Mouse (Mus musculus) embryo, embryonic 10.5 days (tissue): ENCODE measurements at regions not wholly inside any gene's neighbourhood (a gene's known extent, or its start where the extent isn't known, plus 50 kb on each side); places are given as distances from the start of the nearest gene placed in this dataset.
A peak's percentile ranks its signal among the peaks of the same experiment; 100 is the strongest.

Experiments used
- DNase-seq: peaks from one replicate; pipeline ENCODE4 v3.0.0-alpha.2; 2015; ENCODE audit warnings: low spot score

- no peak for DNase-seq
Measured at GRCm38 (mm10) chr5:106392213-106392612, 65.8 kb downstream of the Barhl2 start.

- no peak for DNase-seq
Measured at GRCm38 (mm10) chr5:106386621-106387020, 71.3 kb downstream of the Barhl2 start.

GRCm38 (mm10) chr5:106385838-106386237, 72.1 kb downstream of the Barhl2 start:
- no peak for DNase-seq

GRCm38 (mm10) chr5:106385219-106385618, 72.7 kb downstream of the Barhl2 start:
- no peak for DNase-seq

- no peak for DNase-seq
Measured at GRCm38 (mm10) chr5:106384138-106384770, 73.7 kb downstream of the Barhl2 start.

GRCm38 (mm10) chr5:106381919-106382318, 76.0 kb downstream of the Barhl2 start:
- DNase-seq: no peak

GRCm38 (mm10) chr5:106380631-106381285, 77.2 kb downstream of the Barhl2 start:
- no peak for DNase-seq

GRCm38 (mm10) chr5:106376781-106377525, 81.0 kb downstream of the Barhl2 start:
- no peak for DNase-seq

- DNase-seq: no peak
Measured at GRCm38 (mm10) chr5:106367831-106368230, 90.1 kb downstream of the Barhl2 start.

GRCm38 (mm10) chr5:106367312-106367711, 90.7 kb downstream of the Barhl2 start:
- no peak for DNase-seq

- DNase-seq: no peak
Measured at GRCm38 (mm10) chr5:106366006-106366405, 92.0 kb downstream of the Barhl2 start.

- peak; percentile 53 for DNase-seq
Measured at GRCm38 (mm10) chr5:106365094-106365493, 92.9 kb downstream of the Barhl2 start.

- DNase-seq: no peak
Measured at GRCm38 (mm10) chr5:106351348-106351747, 106.6 kb downstream of the Barhl2 start.

- DNase-seq: no peak
Measured at GRCm38 (mm10) chr5:106349851-106350515, 108.0 kb downstream of the Barhl2 start.

- no peak for DNase-seq
Measured at GRCm38 (mm10) chr5:106344308-106344707, 113.7 kb downstream of the Barhl2 start.

GRCm38 (mm10) chr5:106343601-106344000, 114.4 kb downstream of the Barhl2 start:
- DNase-seq: no peak

GRCm38 (mm10) chr5:106341361-106341760, 116.6 kb downstream of the Barhl2 start:
- no peak for DNase-seq

GRCm38 (mm10) chr5:106335639-106336038, 122.3 kb downstream of the Barhl2 start:
- no peak for DNase-seq

- no peak for DNase-seq
Measured at GRCm38 (mm10) chr5:106327592-106328150, 130.3 kb downstream of the Barhl2 start.

- DNase-seq: peak; percentile 72
Measured at GRCm38 (mm10) chr5:106322574-106323215, 135.3 kb downstream of the Barhl2 start.

- no peak for DNase-seq
Measured at GRCm38 (mm10) chr5:106321426-106321825, 136.5 kb downstream of the Barhl2 start.

GRCm38 (mm10) chr5:106321023-106321422, 136.9 kb downstream of the Barhl2 start:
- DNase-seq: no peak
